Mouse (Mus musculus): ENCODE results near the gene Mapk11.

DNA sequence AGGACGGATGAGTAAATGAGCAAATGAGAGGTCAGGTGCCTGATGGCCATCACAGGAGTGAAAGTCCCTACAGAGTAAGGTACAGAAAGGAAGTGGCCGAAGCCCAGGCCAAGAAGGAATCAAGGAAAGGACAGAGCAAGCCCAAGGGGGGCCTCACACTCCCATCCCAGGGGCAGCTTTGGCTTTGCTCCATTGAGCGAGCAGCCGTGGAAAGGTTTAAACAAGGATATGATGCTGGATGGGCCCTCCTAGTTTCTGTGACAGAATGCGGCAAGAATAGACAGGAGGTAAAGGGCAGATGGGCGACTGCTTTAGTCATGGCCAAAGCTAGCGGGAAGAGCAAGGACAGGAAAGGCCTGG, 11.4 kb downstream of the Mapk11 start:
- TF ChIP-seq CTCF (IDR thresholded peaks at IDR 0.05; ENCODE audit: low read depth) (no peak), EP300 (IDR thresholded peaks at IDR 0.05; ENCODE audit: low read depth) (no peak)
